Mouse (Mus musculus) liver, embryonic 12.5 days (tissue): ENCODE data around the gene Dvl3. TPM values are rescaled to one million over a fixed set of nuclear protein-coding genes. Genes with fewer than 3 reads are reported as not detected.
"Not testable (repeated sequence)": the region's sequence is repeated elsewhere in the genome, so short reads cannot be mapped to it uniquely, and the experiment has no call there.

Experiments used
- ATAC-seq: fragments of 200-750 bp; cut with Nextera tagmentation; 2 replicates; pipeline ENCODE4 v1.8.0; 2017; ENCODE audit warnings: moderate number of reproducible peaks, mild to moderate bottlenecking, moderate library complexity
- H3K27ac ChIP-seq: fragments of 300-500 bp; sonication (generic); 2 replicates; pipeline ENCODE4 v1.5.1; 2016; ENCODE audit warnings: mild to moderate bottlenecking
- H3K27me3 ChIP-seq: fragments of 300-500 bp; sonication (generic); replicated peaks from 2 replicates; pipeline ENCODE4 v1.6.1; 2016; ENCODE audit warnings: mild to moderate bottlenecking, moderate library complexity
- H3K36me3 ChIP-seq: fragments of 300-500 bp; sonication (generic); 2 replicates; pipeline ENCODE4 v1.6.1; 2016; ENCODE audit warnings: mild to moderate bottlenecking, moderate library complexity
- H3K4me1 ChIP-seq: fragments of 300-500 bp; sonication (generic); 2 replicates; pipeline ENCODE4 v1.6.1; 2016
- H3K4me2 ChIP-seq: fragments of 300-500 bp; sonication (generic); 2 replicates; pipeline ENCODE4 v1.6.1; 2016; ENCODE audit warnings: mild to moderate bottlenecking, moderate library complexity
- H3K4me3 ChIP-seq: fragments of 300-500 bp; sonication (generic); 2 replicates; pipeline ENCODE4 v1.5.1; 2016; ENCODE audit warnings: mild to moderate bottlenecking, moderate library complexity
- H3K9ac ChIP-seq: fragments of 300-500 bp; sonication (generic); 2 replicates; pipeline ENCODE4 v1.6.1; 2016; ENCODE audit warnings: mild to moderate bottlenecking, moderate library complexity
- H3K9me3 ChIP-seq: fragments of 300-500 bp; sonication (generic); replicated peaks from 2 replicates; pipeline ENCODE4 v1.6.1; 2016; ENCODE audit warnings: mild to moderate bottlenecking, moderate library complexity
- WGBS: fragments of 180-500 bp; shearing (Covaris S2); methylation state at CpG from one replicate; pipeline ENCODE4 v1.1.7; 2016; ENCODE audit not compliant: insufficient replicate concordance; 5-methylcytosine and 5-hydroxymethylcytosine counted together
- polyA plus RNA-seq: library from polyadenylated mRNA; unstranded; fragments of >200 nt; fragmentation: Nextera tagmentation; extraction: Ambion mirVana; gene quantifications from 2 replicates; pipeline ENCODE4 v1.2.1, GENCODE M21; 2016

Gene Dvl3
- polyA plus RNA-seq, result 8.0 and 8.8 TPM in 2 replicates

GRCm38 (mm10) chr16:20516726-20517201 is at the start of gene Dvl3:
Gene Dvl3, plus strand, starts transcription at chr16:20516982.
- no peaks in the 10 kb centered on the region for H3K9me3 ChIP-seq
- H3K4me3 ChIP-seq, result peak within 1 kb of the TSS; percentile 95
- peaks cover 46% of the 10 kb centered on the region for H3K4me1 ChIP-seq
- WGBS, result under 1% methylated on average over 50 of the region's 55 CpGs
- H3K27ac ChIP-seq, result peak within 1 kb of the TSS; percentile 91
- H3K4me2 ChIP-seq, result peak within 1 kb of the TSS; percentile 94
- H3K9ac ChIP-seq, result peak within 1 kb of the TSS; percentile 97
- H3K36me3 ChIP-seq, result peaks cover 20% of the 10 kb centered on the region
- peak; percentile 96 for ATAC-seq
- no peaks in the 10 kb centered on the region for H3K27me3 ChIP-seq

GRCm38 (mm10) chr16:20470981-20471380 is 45.8 kb upstream of the Dvl3 start:
- Histone ChIP-seq H3K27ac (no peak overlapping the region), H3K4me3 (no peak overlapping the region), H3K4me1 (no peaks in the 10 kb centered on the region), H3K27me3 (no peaks in the 10 kb centered on the region), H3K4me2 (no peak overlapping the region), H3K9ac (no peak overlapping the region), H3K36me3 (no peaks in the 10 kb centered on the region), H3K9me3 (no peaks in the 10 kb centered on the region)
- ATAC-seq, result no peak
- 64% methylated on average over 2 of the region's 2 CpGs for WGBS

GRCm38 (mm10) chr16:20471686-20472085 is 45.1 kb upstream of the Dvl3 start:
- Histone ChIP-seq H3K27ac (no peak overlapping the region), H3K4me3 (no peak overlapping the region), H3K4me2 (no peak overlapping the region), H3K36me3 (no peaks in the 10 kb centered on the region), H3K9me3 (no peaks in the 10 kb centered on the region), H3K9ac (no peak overlapping the region), H3K27me3 (no peaks in the 10 kb centered on the region), H3K4me1 (no peaks in the 10 kb centered on the region; the same call in 1 of the 2 replicates)
- no peak for ATAC-seq
- 58% methylated on average over 1 of the region's 1 CpGs for WGBS

GRCm38 (mm10) chr16:20473748-20474147 is 43.0 kb upstream of the Dvl3 start:
- no peaks in the 10 kb centered on the region for H3K27me3 ChIP-seq
- 76% methylated on average over 1 of the region's 1 CpGs for WGBS

GRCm38 (mm10) chr16:20474211-20474610 is 42.6 kb upstream of the Dvl3 start:
- no peak for ATAC-seq
- H3K27me3 ChIP-seq, result no peaks in the 10 kb centered on the region
- H3K4me3 ChIP-seq, result no peak overlapping the region
- H3K9me3 ChIP-seq, result no peaks in the 10 kb centered on the region
- H3K4me2 ChIP-seq, result no peak overlapping the region
- H3K9ac ChIP-seq, result no peak overlapping the region
- H3K4me1 ChIP-seq, result no peaks in the 10 kb centered on the region; the same call in 1 of the 2 replicates
- H3K27ac ChIP-seq, result no peak overlapping the region
- no peaks in the 10 kb centered on the region for H3K36me3 ChIP-seq
- 69% methylated on average over 8 of the region's 8 CpGs for WGBS

More at GRCm38 (mm10) chr16:20473748-20474147, 43.0 kb upstream of the Dvl3 start:
- Histone ChIP-seq H3K4me1 (no peaks in the 10 kb centered on the region; the same call in 1 of the 2 replicates), H3K4me3 (no peak overlapping the region), H3K4me2 (no peak overlapping the region), H3K9ac (no peak overlapping the region), H3K27ac (no peak overlapping the region), H3K36me3 (no peaks in the 10 kb centered on the region), H3K9me3 (no peaks in the 10 kb centered on the region)
- no peak for ATAC-seq

- no peak overlapping the region for H3K4me3 ChIP-seq
- WGBS, result 72% methylated on average over 6 of the region's 6 CpGs
- ATAC-seq, result no peak
Observed at GRCm38 (mm10) chr16:20474786-20475185, 42.0 kb upstream of the Dvl3 start.

GRCm38 (mm10) chr16:20475335-20475734 is 41.4 kb upstream of the Dvl3 start:
- H3K4me3 ChIP-seq, result no peak overlapping the region
- no peaks in the 10 kb centered on the region for H3K27me3 ChIP-seq
- H3K4me2 ChIP-seq, result no peak overlapping the region
- no peak for ATAC-seq
- no peaks in the 10 kb centered on the region for H3K36me3 ChIP-seq
- H3K4me1 ChIP-seq, result no peaks in the 10 kb centered on the region; the same call in 1 of the 2 replicates
- no peak overlapping the region for H3K9ac ChIP-seq
- H3K9me3 ChIP-seq, result no peaks in the 10 kb centered on the region
- 82% methylated on average over 1 of the region's 1 CpGs for WGBS
- no peak overlapping the region for H3K27ac ChIP-seq

More at GRCm38 (mm10) chr16:20474786-20475185, 42.0 kb upstream of the Dvl3 start:
- H3K36me3 ChIP-seq, result no peaks in the 10 kb centered on the region
- no peak overlapping the region for H3K9ac ChIP-seq
- H3K4me1 ChIP-seq, result no peaks in the 10 kb centered on the region; the same call in 1 of the 2 replicates
- no peaks in the 10 kb centered on the region for H3K27me3 ChIP-seq
- no peaks in the 10 kb centered on the region for H3K9me3 ChIP-seq
- no peak overlapping the region for H3K4me2 ChIP-seq
- H3K27ac ChIP-seq, result no peak overlapping the region

- Histone ChIP-seq H3K9me3 (no peaks in the 10 kb centered on the region), H3K4me3 (no peak overlapping the region), H3K4me1 (no peaks in the 10 kb centered on the region; the same call in 1 of the 2 replicates), H3K27me3 (no peaks in the 10 kb centered on the region), H3K4me2 (no peak overlapping the region), H3K36me3 (no peaks in the 10 kb centered on the region), H3K9ac (no peak overlapping the region), H3K27ac (peak overlapping the region; percentile 23; the same call in 1 of the 2 replicates)
- 51% methylated on average over 1 of the region's 1 CpGs for WGBS
- no peak for ATAC-seq
Observed at GRCm38 (mm10) chr16:20476857-20477256, 39.9 kb upstream of the Dvl3 start.

- H3K4me3 ChIP-seq, result no peak overlapping the region
- 44% methylated on average over 3 of the region's 3 CpGs for WGBS
- no peaks in the 10 kb centered on the region; the same call in 1 of the 2 replicates for H3K4me1 ChIP-seq
- 0 out of 2 replicates have a peak, but pooled peaks have one; percentile 24 for ATAC-seq
- H3K9ac ChIP-seq, result no peak overlapping the region
- H3K4me2 ChIP-seq, result no peak overlapping the region
- no peaks in the 10 kb centered on the region for H3K36me3 ChIP-seq
- no peaks in the 10 kb centered on the region for H3K27me3 ChIP-seq
- peak overlapping the region; percentile 23; the same call in 1 of the 2 replicates for H3K27ac ChIP-seq
- H3K9me3 ChIP-seq, result no peaks in the 10 kb centered on the region
Observed at GRCm38 (mm10) chr16:20477270-20477669, 39.5 kb upstream of the Dvl3 start.

GRCm38 (mm10) chr16:20478504-20478903 is 38.3 kb upstream of the Dvl3 start:
- 72% methylated on average over 2 of the region's 2 CpGs for WGBS
- H3K4me3 ChIP-seq, result no peak overlapping the region

GRCm38 (mm10) chr16:20479026-20479760 is 37.6 kb upstream of the Dvl3 start:
- WGBS, result 79% methylated on average over 12 of the region's 12 CpGs
- ATAC-seq, result not testable (repeated sequence)

More at GRCm38 (mm10) chr16:20478504-20478903, 38.3 kb upstream of the Dvl3 start:
- no peaks in the 10 kb centered on the region; the same call in 1 of the 2 replicates for H3K4me1 ChIP-seq
- H3K9ac ChIP-seq, result no peak overlapping the region
- no peaks in the 10 kb centered on the region for H3K9me3 ChIP-seq
- H3K27me3 ChIP-seq, result no peaks in the 10 kb centered on the region
- no peaks in the 10 kb centered on the region for H3K36me3 ChIP-seq
- no peak for ATAC-seq
- H3K4me2 ChIP-seq, result no peak overlapping the region
- no peak overlapping the region for H3K27ac ChIP-seq

GRCm38 (mm10) chr16:20480115-20480514 is 36.7 kb upstream of the Dvl3 start:
- H3K36me3 ChIP-seq, result no peaks in the 10 kb centered on the region
- no peak overlapping the region for H3K27ac ChIP-seq
- H3K27me3 ChIP-seq, result no peaks in the 10 kb centered on the region
- no peak overlapping the region for H3K9ac ChIP-seq
- H3K4me1 ChIP-seq, result no peaks in the 10 kb centered on the region; the same call in 1 of the 2 replicates
- no peak for ATAC-seq
- H3K4me3 ChIP-seq, result no peak overlapping the region
- WGBS, result 20% methylated on average over 3 of the region's 3 CpGs
- H3K9me3 ChIP-seq, result no peaks in the 10 kb centered on the region
- no peak overlapping the region for H3K4me2 ChIP-seq

More at GRCm38 (mm10) chr16:20479026-20479760, 37.6 kb upstream of the Dvl3 start:
- H3K27ac ChIP-seq, H3K9me3 ChIP-seq, H3K27me3 ChIP-seq, H3K4me2 ChIP-seq, H3K36me3 ChIP-seq, H3K9ac ChIP-seq, H3K4me1 ChIP-seq, H3K4me3 ChIP-seq: not testable (repeated sequence)
